Mouse (Mus musculus) liver, postnatal 0 days (tissue): ENCODE data around the gene Gm5294. TPM values are rescaled to one million over a fixed set of nuclear protein-coding genes. Genes with fewer than 3 reads are reported as not detected.

Experiments
- ATAC-seq: fragments of 200-750 bp; cut with Nextera tagmentation; 2 replicates; pipeline ENCODE4 v1.8.0; 2017; ENCODE audit warnings: mild to moderate bottlenecking, moderate library complexity
- DNase-seq: peaks from one replicate; pipeline ENCODE4 v3.0.0-alpha.2; 2016
- H3K27ac ChIP-seq: fragments of 300-500 bp; sonication (generic); 2 replicates; pipeline ENCODE4 v1.5.1; 2014; ENCODE audit warnings: antibody characterized with exemption, moderate library complexity, mild to moderate bottlenecking, low read depth
- H3K27me3 ChIP-seq: fragments of 300-500 bp; sonication (generic); 2 replicates; pipeline ENCODE4 v1.6.1; 2014; ENCODE audit warnings: low read length, control low read depth, mixed read lengths; ENCODE audit not compliant: insufficient read depth
- H3K36me3 ChIP-seq: fragments of 300-500 bp; sonication (generic); replicated peaks from 2 replicates; pipeline ENCODE4 v1.6.1; 2014; ENCODE audit warnings: mild to moderate bottlenecking, control low read depth, low read length, moderate library complexity, mixed read lengths; ENCODE audit not compliant: insufficient read depth
- H3K4me1 ChIP-seq: fragments of 300-500 bp; sonication (generic); 2 replicates; pipeline ENCODE4 v1.6.1; 2014; ENCODE audit warnings: antibody characterized with exemption, mild to moderate bottlenecking, control low read depth; ENCODE audit not compliant: insufficient read depth
- H3K4me2 ChIP-seq: fragments of 300-500 bp; sonication (generic); 2 replicates; pipeline ENCODE4 v1.6.1; 2014; ENCODE audit warnings: low read depth, mild to moderate bottlenecking, low read length, moderate library complexity, mixed read lengths
- H3K4me3 ChIP-seq: fragments of 300-500 bp; sonication (generic); 2 replicates; pipeline ENCODE4 v1.5.1; 2014; ENCODE audit warnings: low read depth, low read length
- H3K9ac ChIP-seq: fragments of 300-500 bp; sonication (generic); replicated peaks from 2 replicates; pipeline ENCODE4 v1.6.1; 2014; ENCODE audit warnings: mild to moderate bottlenecking, moderate library complexity
- H3K9me3 ChIP-seq: fragments of 300-500 bp; sonication (generic); 2 replicates; pipeline ENCODE4 v1.6.1; 2016; ENCODE audit warnings: mild to moderate bottlenecking, control low read depth, low read length, mixed read lengths
- CTCF ChIP-seq: sonication (generic); IDR thresholded peaks from 2 replicates; pipeline ENCODE4 v1.5.1; 2016; ENCODE audit warnings: antibody characterized with exemption, low read depth
- EP300 ChIP-seq: IDR thresholded peaks from 2 replicates; pipeline ENCODE4 v1.6.1; 2016; ENCODE audit warnings: antibody characterized with exemption, low read depth, mild to moderate bottlenecking
- WGBS: fragments of 180-500 bp; shearing (Covaris S2); extraction: QIAGEN DNeasy Blood & Tissue Kit; methylation state at CpG from one replicate; pipeline ENCODE4 v1.1.7; 2014; ENCODE audit not compliant: insufficient replicate concordance; 5-methylcytosine and 5-hydroxymethylcytosine counted together
- polyA plus RNA-seq: library from polyadenylated mRNA; unstranded; fragments of >200 nt; fragmentation: Nextera tagmentation; extraction: Ambion mirVana; gene quantifications from 2 replicates; pipeline ENCODE4 v1.2.1, GENCODE M21; 2015

Gm5294 gene
- polyA plus RNA-seq, 1 experiment from 2014 or later: not detected

DNA sequence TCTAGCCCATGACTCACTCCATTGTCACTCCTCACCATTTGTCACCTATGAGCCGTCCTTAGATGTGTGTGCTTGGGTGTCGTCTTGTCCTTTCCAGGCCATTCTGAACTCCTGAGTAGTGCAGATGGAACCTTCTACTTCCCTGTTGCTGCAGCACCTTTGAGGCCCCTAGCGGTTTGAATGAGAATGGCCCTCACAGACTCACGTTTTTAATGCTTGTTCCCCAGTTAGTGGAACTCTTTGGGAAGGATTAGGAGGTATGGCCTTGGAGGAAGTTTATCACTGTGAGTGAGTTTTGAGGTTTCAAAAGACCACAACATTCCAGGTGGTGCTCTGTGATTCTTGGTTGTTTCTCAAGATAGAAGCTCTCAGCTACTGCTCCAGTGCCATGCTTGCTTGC, 32.3 kb downstream of the Gm5294 start:
- no peak overlapping the region for H3K4me3 ChIP-seq
- no peak overlapping the region for H3K27ac ChIP-seq
- 68% methylated on average over 4 of the region's 4 CpGs for WGBS
- no peak overlapping the region for H3K9ac ChIP-seq
- DNase-seq (no peak), ATAC-seq (no peak)
- TF ChIP-seq CTCF (no peak), EP300 (no peak)
- no peaks in the 10 kb centered on the region for H3K27me3 ChIP-seq
- no peaks in the 10 kb centered on the region for H3K9me3 ChIP-seq
- H3K36me3 ChIP-seq: no peaks in the 10 kb centered on the region
- H3K4me2 ChIP-seq: no peak overlapping the region
- no peaks in the 10 kb centered on the region for H3K4me1 ChIP-seq

DNA sequence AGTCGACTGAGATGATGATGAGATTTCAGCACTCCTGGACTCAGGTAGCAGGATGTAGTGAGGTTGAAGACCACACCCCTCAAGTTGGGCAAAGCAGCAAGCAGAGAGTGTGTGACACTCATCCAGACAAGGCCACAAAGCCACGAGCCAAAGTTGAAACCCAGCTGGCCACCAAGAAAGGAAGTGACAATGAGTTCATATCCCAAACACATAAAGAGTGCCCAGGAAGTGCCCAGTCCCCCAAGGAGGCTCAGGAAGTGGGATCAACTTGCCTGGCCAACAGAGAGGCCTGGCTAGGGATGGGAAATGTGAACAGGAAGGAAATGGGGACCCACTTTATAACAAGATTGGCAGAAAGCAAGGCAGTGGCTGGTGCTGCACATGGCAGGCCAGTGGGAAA, 33.5 kb downstream of the Gm5294 start:
- DNase-seq: no peak

DNA sequence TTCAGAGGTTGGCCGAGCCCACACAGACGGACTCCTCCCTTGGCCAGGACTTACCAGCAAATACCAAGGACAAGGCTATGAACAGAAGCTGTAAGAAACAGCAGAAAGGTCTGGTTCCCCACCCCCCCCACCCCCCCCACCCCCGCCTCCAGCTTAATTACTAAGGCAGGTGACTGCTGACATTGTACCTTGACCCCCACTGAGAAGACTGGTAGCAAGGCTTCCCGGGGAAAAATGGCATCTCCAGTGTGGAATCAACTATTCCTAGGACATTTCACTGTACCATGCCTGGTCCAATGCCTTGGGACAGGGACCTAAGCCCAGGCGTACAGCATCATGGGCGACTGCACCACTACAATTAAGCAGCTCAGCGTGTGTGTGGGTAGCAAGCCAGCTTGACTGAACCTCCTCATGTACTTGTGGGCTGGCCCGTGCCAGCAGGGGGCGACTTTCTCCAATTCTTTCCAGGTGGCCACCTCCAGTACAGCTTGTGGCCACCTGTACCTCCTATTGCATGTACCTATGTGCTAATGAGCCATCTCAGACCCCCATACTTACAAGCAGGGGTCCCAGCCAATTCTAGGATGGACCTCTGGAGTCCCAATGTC, 37.2 kb downstream of the Gm5294 start:
- Histone ChIP-seq H3K27me3 (no peaks in the 10 kb centered on the region), H3K4me3 (no peak overlapping the region), H3K9me3 (no peaks in the 10 kb centered on the region), H3K4me2 (no peak overlapping the region), H3K4me1 (0 out of 2 replicates have a peak, but pooled peaks cover 2% of the 10 kb centered on the region), H3K9ac (no peak overlapping the region), H3K36me3 (no peaks in the 10 kb centered on the region), H3K27ac (no peak overlapping the region)
- TF ChIP-seq EP300 (no peak), CTCF (peak; percentile 82)
- 36% methylated on average over 9 of the region's 9 CpGs for WGBS
- DNase-seq: peak; percentile 85
- peak; percentile 77 for ATAC-seq

More for the DNA sequence above, 33.5 kb downstream of the Gm5294 start:
- Histone ChIP-seq H3K9ac (no peak overlapping the region), H3K27me3 (no peaks in the 10 kb centered on the region), H3K4me2 (no peak overlapping the region), H3K9me3 (no peaks in the 10 kb centered on the region), H3K36me3 (no peaks in the 10 kb centered on the region), H3K4me1 (0 out of 2 replicates have a peak, but pooled peaks cover 2% of the 10 kb centered on the region), H3K4me3 (no peak overlapping the region), H3K27ac (no peak overlapping the region)
- 38% methylated on average over 2 of the region's 2 CpGs for WGBS
- no peak for ATAC-seq
- TF ChIP-seq CTCF: no peak

GRCm38 (mm10) chr5:138857811-138858251, 38.0 kb downstream of the Gm5294 start:
- TF ChIP-seq EP300 (no peak), CTCF (no peak)
- Histone ChIP-seq H3K9ac (no peak overlapping the region), H3K36me3 (no peaks in the 10 kb centered on the region), H3K4me1 (0 out of 2 replicates have a peak, but pooled peaks cover 2% of the 10 kb centered on the region), H3K27me3 (no peaks in the 10 kb centered on the region), H3K4me2 (no peak overlapping the region), H3K27ac (no peak overlapping the region), H3K4me3 (no peak overlapping the region), H3K9me3 (no peaks in the 10 kb centered on the region)
- ATAC-seq (peak; percentile 57), DNase-seq (no peak)
- 45% methylated on average over 13 of the region's 13 CpGs for WGBS

GRCm38 (mm10) chr5:138863681-138864146, 43.8 kb downstream of the Gm5294 start:
- 62% methylated on average over 7 of the region's 7 CpGs for WGBS
- H3K4me1 ChIP-seq: peaks cover 19% of the 10 kb centered on the region
- no peaks in the 10 kb centered on the region for H3K27me3 ChIP-seq
- peak; percentile 44; the same call in 1 of the 2 replicates for ATAC-seq
- no peak overlapping the region for H3K4me2 ChIP-seq
- no peak overlapping the region for H3K4me3 ChIP-seq
- no peaks in the 10 kb centered on the region for H3K9me3 ChIP-seq
- no peak overlapping the region for H3K9ac ChIP-seq
- H3K36me3 ChIP-seq: no peaks in the 10 kb centered on the region
- TF ChIP-seq EP300: no peak
- TF ChIP-seq CTCF: no peak
- no peak overlapping the region for H3K27ac ChIP-seq
- DNase-seq: no peak

- Histone ChIP-seq H3K4me3 (no peak overlapping the region), H3K36me3 (no peaks in the 10 kb centered on the region), H3K4me1 (peaks cover 19% of the 10 kb centered on the region), H3K9ac (no peak overlapping the region), H3K27ac (no peak overlapping the region), H3K9me3 (no peaks in the 10 kb centered on the region), H3K4me2 (no peak overlapping the region), H3K27me3 (no peaks in the 10 kb centered on the region)
- no peak for DNase-seq
- no peak for ATAC-seq
- TF ChIP-seq EP300 (no peak), CTCF (no peak)
Observed at GRCm38 (mm10) chr5:138864166-138864565, 44.3 kb downstream of the Gm5294 start.

- Histone ChIP-seq H3K9ac (no peak overlapping the region), H3K9me3 (no peaks in the 10 kb centered on the region), H3K36me3 (no peaks in the 10 kb centered on the region), H3K4me2 (no peak overlapping the region), H3K4me3 (no peak overlapping the region), H3K27me3 (no peaks in the 10 kb centered on the region), H3K4me1 (peaks cover 19% of the 10 kb centered on the region), H3K27ac (no peak overlapping the region)
- TF ChIP-seq EP300 (no peak), CTCF (no peak)
- no peak for DNase-seq
- ATAC-seq: peak; percentile 44; the same call in 1 of the 2 replicates
- WGBS: 43% methylated on average over 7 of the region's 7 CpGs
Observed at GRCm38 (mm10) chr5:138864880-138865279, 45.0 kb downstream of the Gm5294 start.
